Mouse (Mus musculus) heart, embryonic 13.5 days (tissue): Measurements from ENCODE around the gene Pak1ip1. TPM values are rescaled to one million over a fixed set of nuclear protein-coding genes. Genes with fewer than 3 reads are reported as not detected.

Experiments
- ATAC-seq: fragments of 200-750 bp; cut with Nextera tagmentation; 2 replicates; pipeline ENCODE4 v1.8.0; 2017; ENCODE audit warnings: moderate TSS enrichment; ENCODE audit not compliant: insufficient number of reproducible peaks, low FRiP score, low TSS enrichment; ENCODE audit errors: extremely low read depth
- H3K27ac ChIP-seq: fragments of 300-500 bp; sonication (generic); replicated peaks from 2 replicates; pipeline ENCODE4 v1.5.1; 2015; ENCODE audit warnings: moderate library complexity, mild to moderate bottlenecking, inconsistent platforms
- H3K27me3 ChIP-seq: fragments of 300-500 bp; sonication (generic); replicated peaks from 2 replicates; pipeline ENCODE4 v1.6.1; 2015; ENCODE audit warnings: mild to moderate bottlenecking, inconsistent platforms
- H3K36me3 ChIP-seq: fragments of 300-500 bp; sonication (generic); 2 replicates; pipeline ENCODE4 v1.6.1; 2015; ENCODE audit warnings: mild to moderate bottlenecking, inconsistent platforms
- H3K4me1 ChIP-seq: fragments of 300-500 bp; sonication (generic); 2 replicates; pipeline ENCODE4 v1.6.1; 2015; ENCODE audit warnings: inconsistent platforms
- H3K4me2 ChIP-seq: fragments of 300-500 bp; sonication (generic); 2 replicates; pipeline ENCODE4 v1.6.1; 2015; ENCODE audit warnings: inconsistent platforms, mild to moderate bottlenecking, moderate library complexity
- H3K4me3 ChIP-seq: fragments of 300-500 bp; sonication (generic); 2 replicates; pipeline ENCODE4 v1.5.1; 2015; ENCODE audit warnings: moderate library complexity, mild to moderate bottlenecking, inconsistent platforms
- H3K9ac ChIP-seq: fragments of 300-500 bp; sonication (generic); 2 replicates; pipeline ENCODE4 v1.6.1; 2015; ENCODE audit warnings: inconsistent platforms, mild to moderate bottlenecking, moderate library complexity
- H3K9me3 ChIP-seq: fragments of 300-500 bp; sonication (generic); 2 replicates; pipeline ENCODE4 v1.6.1; 2016; ENCODE audit warnings: inconsistent platforms
- WGBS: fragments of 180-500 bp; shearing (Covaris S2); methylation state at CpG from one replicate; pipeline ENCODE4 v1.1.7; 2015; ENCODE audit warnings: mixed read lengths; 5-methylcytosine and 5-hydroxymethylcytosine counted together
- polyA plus RNA-seq: library from polyadenylated mRNA; unstranded; fragments of >200 nt; fragmentation: Nextera tagmentation; extraction: Ambion mirVana; gene quantifications from 2 replicates; pipeline ENCODE4 v1.2.1, GENCODE M21; 2015

Pak1ip1 gene
- polyA plus RNA-seq, 1 experiment from 2014 or later: 47.4 TPM

DNA sequence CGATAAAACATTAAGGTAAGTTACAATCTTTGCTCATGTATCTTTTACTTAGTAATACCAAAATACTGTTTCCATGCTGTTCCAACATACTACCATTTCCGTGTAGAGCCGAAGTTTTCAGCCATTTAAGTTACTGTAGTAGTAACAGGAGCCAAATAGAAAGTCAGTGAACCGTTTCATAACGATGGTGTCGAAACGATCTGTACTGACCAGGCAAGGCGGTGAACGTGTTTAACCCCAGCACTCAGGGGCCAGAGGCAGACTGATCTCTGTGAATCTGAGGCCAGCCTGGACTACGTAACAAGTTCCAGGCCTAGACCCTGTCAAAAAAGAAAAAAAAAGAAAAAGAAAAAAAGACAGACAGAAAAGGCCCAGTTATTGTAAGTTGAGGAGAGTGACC, 7.4 kb downstream of the Pak1ip1 start:
- no peak for ATAC-seq
- Histone ChIP-seq H3K9me3 (no peaks in the 10 kb centered on the region), H3K4me1 (no peaks in the 10 kb centered on the region), H3K9ac (no peak overlapping the region), H3K4me3 (no peak overlapping the region), H3K27me3 (no peaks in the 10 kb centered on the region), H3K4me2 (no peak overlapping the region), H3K36me3 (peaks cover 91% of the 10 kb centered on the region), H3K27ac (no peak overlapping the region)
- WGBS: 94% methylated on average over 10 of the region's 10 CpGs

DNA sequence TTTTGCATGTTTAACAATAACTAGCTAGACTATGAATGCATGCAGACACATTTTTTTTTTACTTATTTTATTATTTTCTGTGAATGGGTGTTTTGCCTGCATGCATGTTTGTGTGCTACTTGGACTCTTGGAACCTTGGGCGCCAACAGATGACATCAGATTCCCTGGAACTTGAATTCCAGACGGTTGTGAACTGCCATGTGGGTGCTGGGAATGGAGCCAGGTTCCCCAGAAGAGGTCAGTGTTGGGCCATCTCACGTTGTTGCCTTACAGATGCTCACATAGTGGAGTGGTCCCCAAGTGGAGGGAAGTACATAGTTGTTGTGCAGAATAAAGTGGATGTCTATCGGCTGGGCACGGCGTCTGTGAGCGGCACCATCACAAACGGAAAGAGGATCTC, 8.1 kb downstream of the Pak1ip1 start:
- Histone ChIP-seq H3K27me3 (no peaks in the 10 kb centered on the region), H3K9ac (no peak overlapping the region), H3K36me3 (peaks cover 95% of the 10 kb centered on the region), H3K4me2 (no peak overlapping the region), H3K9me3 (no peaks in the 10 kb centered on the region), H3K27ac (no peak overlapping the region), H3K4me1 (no peaks in the 10 kb centered on the region), H3K4me3 (no peak overlapping the region)
- 79% methylated on average over 8 of the region's 8 CpGs for WGBS
- ATAC-seq: no peak

DNA sequence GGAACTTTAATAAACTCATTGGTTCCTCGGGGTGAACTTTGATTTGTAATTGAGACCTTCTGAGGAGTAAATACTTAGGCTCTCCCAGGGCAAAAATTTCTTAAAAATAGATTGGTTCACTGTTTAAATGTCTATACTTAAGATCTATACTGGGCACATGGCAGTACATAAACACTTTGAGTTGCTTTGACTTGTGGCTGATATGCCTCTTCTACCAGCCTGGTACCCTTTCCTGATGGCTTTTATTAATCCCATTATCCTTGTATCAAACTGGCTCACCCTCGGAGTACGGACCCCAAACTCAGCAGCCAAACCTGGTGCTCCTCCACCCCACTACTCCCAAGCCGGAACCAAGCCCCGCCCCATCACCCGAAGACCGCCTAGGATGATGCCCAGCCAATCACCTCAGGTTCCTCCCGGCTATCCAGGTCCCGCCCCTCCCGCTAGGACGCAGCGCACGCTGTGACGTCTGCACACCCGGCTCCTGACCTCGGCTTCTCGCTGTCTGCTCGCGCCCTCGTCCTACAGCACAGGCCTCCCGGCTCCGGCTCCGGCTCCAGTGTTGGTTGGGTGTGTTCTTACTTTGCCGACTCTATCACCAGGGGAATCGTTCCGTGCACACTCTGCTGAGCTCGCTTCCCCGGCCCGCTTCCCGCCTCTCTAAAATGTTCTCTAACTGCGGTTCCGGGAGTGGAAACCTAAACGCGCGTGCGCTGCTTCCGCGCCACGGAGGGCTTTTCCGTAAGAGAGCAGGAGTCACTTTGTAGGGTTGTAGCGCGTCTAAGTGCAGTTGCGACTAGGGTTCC, 15.2 kb downstream of the Pak1ip1 start, which contains the start of gene Tmem14c:
Gene Tmem14c (plus strand): TSS at position 464 of the 806 bp plus-strand sequence.
- peak within 1 kb of the TSS; percentile 81 for H3K4me3 ChIP-seq
- peak within 1 kb of the TSS; percentile 78 for H3K4me2 ChIP-seq
- under 1% methylated on average over 43 of the region's 43 CpGs for WGBS
- H3K4me1 ChIP-seq: peaks cover 37% of the 10 kb centered on the region
- H3K36me3 ChIP-seq: peaks cover 68% of the 10 kb centered on the region
- no peaks in the 10 kb centered on the region for H3K9me3 ChIP-seq
- peak within 1 kb of the TSS; percentile 90 for H3K9ac ChIP-seq
- peak; percentile 99 for ATAC-seq
- peak within 1 kb of the TSS; percentile 93 for H3K27ac ChIP-seq
- no peaks in the 10 kb centered on the region for H3K27me3 ChIP-seq

DNA sequence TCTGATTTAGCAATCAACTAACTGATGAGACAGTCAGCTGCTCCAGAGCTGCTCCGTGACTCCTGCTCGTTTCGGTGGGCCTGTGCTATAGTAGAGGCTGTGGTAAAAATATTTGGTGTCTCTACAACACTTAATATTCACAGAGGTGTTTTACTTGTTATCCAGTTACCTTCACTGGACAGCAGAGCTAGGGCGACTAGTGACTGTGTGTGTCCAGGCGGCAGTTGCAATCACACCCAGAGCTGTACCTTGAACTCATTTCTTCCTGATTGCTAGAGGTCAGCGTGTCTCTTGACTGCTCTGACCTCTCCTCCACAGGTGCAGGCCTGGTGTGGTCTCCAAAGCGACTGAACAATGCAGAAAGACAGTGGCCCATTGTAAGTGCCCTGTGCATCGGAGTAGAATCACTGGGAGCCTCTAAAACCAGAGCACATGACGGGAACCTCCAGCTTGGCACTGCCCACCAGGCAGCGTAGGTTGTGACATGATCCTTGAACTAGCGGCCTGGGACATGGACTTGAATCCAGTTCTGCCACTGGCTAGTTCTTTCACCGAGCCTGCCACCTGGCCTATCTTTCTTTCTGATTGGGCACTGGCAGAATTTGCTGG, 16.1 kb downstream of the Pak1ip1 start:
- Histone ChIP-seq H3K4me1 (peaks cover 39% of the 10 kb centered on the region), H3K36me3 (peaks cover 68% of the 10 kb centered on the region), H3K9ac (peak overlapping the region; percentile 90), H3K27me3 (no peaks in the 10 kb centered on the region), H3K9me3 (no peaks in the 10 kb centered on the region), H3K4me3 (peak overlapping the region; percentile 81), H3K27ac (peak overlapping the region; percentile 93), H3K4me2 (peak overlapping the region; percentile 78)
- no peak for ATAC-seq
- 39% methylated on average over 12 of the region's 12 CpGs for WGBS

DNA sequence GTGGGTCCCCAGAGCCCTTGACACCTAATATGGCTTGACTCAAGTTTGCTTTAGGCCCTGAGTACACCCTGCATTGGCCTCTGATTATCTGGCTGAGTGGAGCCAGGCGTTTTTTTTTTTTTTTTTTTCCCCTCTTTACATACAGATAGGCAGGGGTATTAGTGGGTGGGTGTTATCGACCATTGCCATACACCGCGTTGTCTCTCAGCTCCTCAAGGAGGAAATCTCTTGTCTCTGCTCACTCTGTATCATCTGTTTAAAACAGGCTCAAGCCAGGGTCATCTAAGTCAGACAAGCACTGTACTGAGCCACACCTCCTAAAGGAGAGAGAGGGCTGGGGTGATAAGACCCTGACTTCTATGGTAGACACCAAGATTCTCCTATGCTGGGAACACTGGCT, 17.0 kb downstream of the Pak1ip1 start:
- Histone ChIP-seq H3K4me1 (peaks cover 39% of the 10 kb centered on the region), H3K4me2 (peak overlapping the region; percentile 78), H3K36me3 (peaks cover 68% of the 10 kb centered on the region), H3K4me3 (peak overlapping the region; percentile 81), H3K27me3 (no peaks in the 10 kb centered on the region), H3K9ac (peak overlapping the region; percentile 90), H3K9me3 (no peaks in the 10 kb centered on the region), H3K27ac (peak overlapping the region; percentile 36; the same call in 1 of the 2 replicates)
- no peak for ATAC-seq
- WGBS: 55% methylated on average over 4 of the region's 4 CpGs

DNA sequence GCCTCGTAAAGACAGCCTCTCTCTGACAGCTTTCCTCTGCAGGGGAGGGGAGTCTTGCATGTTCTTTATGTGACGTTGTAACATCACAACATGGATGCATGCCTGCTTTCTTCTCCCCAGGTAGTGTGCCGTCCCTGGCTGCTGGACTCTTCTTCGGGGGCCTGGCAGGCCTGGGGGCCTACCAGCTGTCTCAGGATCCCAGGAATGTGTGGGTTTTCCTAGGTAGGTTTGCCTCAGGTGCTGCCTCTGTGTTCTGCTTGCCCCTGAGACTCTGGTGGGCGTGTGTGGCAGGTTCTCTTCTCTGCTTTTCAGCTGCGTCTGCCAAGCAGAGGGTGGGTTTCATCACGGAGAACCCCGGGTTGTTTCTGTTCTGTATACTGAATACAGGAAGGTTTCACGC, 17.4 kb downstream of the Pak1ip1 start:
- Histone ChIP-seq H3K9ac (peak overlapping the region; percentile 90), H3K27ac (peak overlapping the region; percentile 2; the same call in 1 of the 2 replicates), H3K27me3 (no peaks in the 10 kb centered on the region), H3K36me3 (peaks cover 68% of the 10 kb centered on the region), H3K9me3 (no peaks in the 10 kb centered on the region), H3K4me3 (peak overlapping the region; percentile 81), H3K4me1 (peaks cover 39% of the 10 kb centered on the region), H3K4me2 (peak overlapping the region; percentile 78)
- no peak for ATAC-seq
- 79% methylated on average over 9 of the region's 9 CpGs for WGBS

DNA sequence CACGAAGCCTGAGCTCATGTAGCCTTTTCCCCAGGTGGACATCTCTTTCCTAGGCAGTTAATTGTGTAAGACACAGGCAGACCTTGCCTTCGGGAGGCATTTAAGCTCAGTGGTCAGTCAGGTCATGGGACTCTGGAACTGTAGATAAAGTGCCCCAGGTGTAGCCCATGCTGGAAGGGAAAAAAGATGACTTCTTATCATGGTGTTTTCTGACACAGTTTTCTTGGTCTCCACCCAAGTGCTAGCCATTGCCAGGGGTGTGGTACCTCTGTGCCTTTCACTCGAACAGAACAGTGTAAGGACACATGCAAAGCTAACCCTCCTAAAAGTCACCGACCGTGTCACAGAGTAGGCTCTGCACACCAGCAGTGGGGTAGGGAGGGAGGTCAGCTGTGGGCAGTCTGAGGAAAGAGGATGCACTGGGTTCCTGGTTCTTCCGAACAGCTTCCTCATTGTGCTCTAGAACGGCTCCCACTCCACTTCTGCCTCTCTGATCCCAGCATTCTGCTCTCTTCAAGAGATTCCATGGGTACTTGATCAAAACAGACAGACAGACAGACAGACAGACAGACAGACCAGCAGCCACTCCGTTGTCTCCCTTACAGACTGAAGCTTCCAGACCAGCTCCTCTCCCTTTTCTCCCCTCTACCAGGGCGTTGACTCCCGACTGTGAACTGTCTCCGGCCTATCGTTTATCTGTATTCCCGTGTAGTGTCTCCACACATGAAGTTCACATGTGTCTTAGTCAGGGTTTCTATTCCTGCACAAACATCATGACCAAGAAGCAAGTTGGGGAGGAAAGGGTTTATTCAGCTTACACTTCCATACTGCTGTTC, 18.2 kb downstream of the Pak1ip1 start:
- peak overlapping the region; percentile 81 for H3K4me3 ChIP-seq
- H3K36me3 ChIP-seq: peaks cover 69% of the 10 kb centered on the region
- H3K27ac ChIP-seq: 0 out of 2 replicates have a peak overlapping the region, but pooled peaks have one; percentile 2
- peak overlapping the region; percentile 90; the same call in 1 of the 2 replicates for H3K9ac ChIP-seq
- no peak for ATAC-seq
- 80% methylated on average over 13 of the region's 13 CpGs for WGBS
- H3K4me2 ChIP-seq: peak overlapping the region; percentile 78
- no peaks in the 10 kb centered on the region for H3K27me3 ChIP-seq
- H3K4me1 ChIP-seq: peaks cover 39% of the 10 kb centered on the region
- H3K9me3 ChIP-seq: no peaks in the 10 kb centered on the region

DNA sequence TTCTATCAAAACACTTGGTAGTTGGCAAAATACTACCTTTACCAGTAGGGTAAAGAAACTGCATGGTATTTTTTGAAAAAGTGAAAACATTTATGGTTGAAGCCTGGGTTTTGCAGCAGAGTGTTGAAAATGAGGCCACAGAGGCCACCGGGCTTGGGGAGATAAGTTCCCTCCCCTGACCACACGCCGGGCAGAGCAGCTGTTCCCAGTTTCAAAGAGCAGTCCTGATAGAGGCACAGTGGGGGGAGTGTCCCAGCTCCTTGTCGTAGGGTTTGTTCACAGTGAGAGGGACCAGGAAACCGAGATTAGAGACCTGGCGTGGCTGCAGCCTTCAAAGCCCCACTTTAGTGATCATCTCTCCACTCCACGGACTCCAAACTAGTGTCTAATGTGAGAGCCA, 19.7 kb downstream of the Pak1ip1 start:
- no peak overlapping the region for H3K4me3 ChIP-seq
- WGBS: 21% methylated on average over 7 of the region's 7 CpGs
- no peaks in the 10 kb centered on the region for H3K9me3 ChIP-seq
- peaks cover 34% of the 10 kb centered on the region for H3K4me1 ChIP-seq
- H3K36me3 ChIP-seq: peaks cover 65% of the 10 kb centered on the region
- peak overlapping the region; percentile 40; the same call in 1 of the 2 replicates for H3K9ac ChIP-seq
- peak overlapping the region; percentile 78 for H3K4me2 ChIP-seq
- ATAC-seq: no peak
- H3K27me3 ChIP-seq: no peaks in the 10 kb centered on the region
- 0 out of 2 replicates have a peak overlapping the region, but pooled peaks have one; percentile 10 for H3K27ac ChIP-seq

DNA sequence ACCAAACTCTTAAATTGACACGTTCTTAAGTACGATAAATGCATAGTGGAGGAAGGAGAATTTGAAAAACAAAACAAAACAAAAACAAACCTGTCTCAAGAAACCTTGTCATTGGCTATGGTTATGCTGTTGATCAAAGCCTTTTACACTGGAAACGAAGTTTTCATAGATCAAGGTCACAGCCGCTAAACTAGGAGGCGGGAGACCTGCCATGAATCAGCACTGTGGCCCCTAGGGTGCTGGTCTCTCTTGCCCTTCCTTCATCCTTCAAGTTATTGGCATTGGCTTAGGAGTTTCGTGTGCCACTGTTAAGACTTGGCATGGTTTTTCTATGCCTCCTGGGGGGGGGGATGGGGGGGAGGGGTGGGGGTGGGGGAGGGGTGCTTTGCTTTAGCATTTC, 20.8 kb downstream of the Pak1ip1 start:
- Histone ChIP-seq H3K36me3 (peaks cover 65% of the 10 kb centered on the region), H3K4me2 (no peak overlapping the region), H3K27me3 (no peaks in the 10 kb centered on the region), H3K4me3 (no peak overlapping the region), H3K27ac (no peak overlapping the region), H3K9me3 (no peaks in the 10 kb centered on the region), H3K9ac (no peak overlapping the region), H3K4me1 (peaks cover 32% of the 10 kb centered on the region)
- WGBS: 81% methylated on average over 6 of the region's 6 CpGs
- ATAC-seq: no peak

DNA sequence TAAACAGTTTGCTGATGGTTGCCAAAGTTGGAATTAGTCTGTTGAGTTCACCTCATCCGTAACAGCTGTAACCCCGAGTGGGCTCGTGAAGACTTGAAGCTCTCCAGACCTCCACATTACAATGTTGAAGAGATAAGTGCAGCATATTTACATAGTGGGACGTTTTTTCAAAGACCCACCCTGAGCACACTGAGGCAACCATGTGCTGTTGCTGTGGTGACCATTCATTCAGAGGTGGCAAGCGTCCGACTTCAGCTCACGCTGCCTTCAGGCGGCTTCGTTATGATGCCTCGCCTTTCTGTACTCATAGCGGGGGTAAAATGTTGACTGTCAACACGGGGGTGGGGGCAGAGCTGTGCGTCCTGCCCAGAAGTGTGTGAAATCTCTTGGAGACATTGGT, 21.3 kb downstream of the Pak1ip1 start:
- Histone ChIP-seq H3K36me3 (peaks cover 65% of the 10 kb centered on the region), H3K9me3 (peaks cover 3% of the 10 kb centered on the region; the same call in 1 of the 2 replicates), H3K4me1 (peaks cover 28% of the 10 kb centered on the region), H3K4me2 (no peak overlapping the region), H3K9ac (no peak overlapping the region), H3K4me3 (no peak overlapping the region), H3K27me3 (no peaks in the 10 kb centered on the region), H3K27ac (no peak overlapping the region)
- no peak for ATAC-seq
- WGBS: 62% methylated on average over 13 of the region's 13 CpGs

DNA sequence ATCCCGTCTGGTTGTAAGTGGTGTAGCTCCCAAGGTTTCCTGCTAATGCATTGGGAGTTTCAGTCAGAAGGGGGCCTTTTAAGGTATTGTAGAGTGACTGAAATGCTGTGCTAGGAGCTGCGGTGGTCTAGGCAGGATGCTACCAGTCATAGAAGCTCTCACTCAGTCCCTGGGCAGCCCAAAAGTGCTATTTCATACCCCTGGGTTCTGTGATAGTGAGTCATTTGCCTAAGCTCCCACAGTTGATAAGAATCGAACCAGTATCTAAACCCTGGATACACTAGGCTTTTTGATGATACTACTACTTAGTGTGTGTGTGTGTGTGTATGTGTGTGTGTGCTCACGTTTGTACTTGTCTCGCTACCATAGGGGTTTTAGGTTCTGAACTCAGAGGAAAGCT, 29.3 kb downstream of the Pak1ip1 start:
- Histone ChIP-seq H3K4me1 (no peaks in the 10 kb centered on the region), H3K4me3 (no peak overlapping the region), H3K36me3 (no peaks in the 10 kb centered on the region), H3K27me3 (no peaks in the 10 kb centered on the region), H3K9me3 (peaks cover 9% of the 10 kb centered on the region; the same call in 1 of the 2 replicates), H3K9ac (no peak overlapping the region), H3K27ac (no peak overlapping the region), H3K4me2 (no peak overlapping the region)
- 60% methylated on average over 5 of the region's 5 CpGs for WGBS
- ATAC-seq: no peak
